Mouse (Mus musculus) urinary bladder, postnatal 4 days (tissue): Measurements from ENCODE around the gene Kalrn.

Source experiments
- DNase-seq, 2 experiments: peaks; one replicate each; pipeline ENCODE4 v3.0.0; 2021 to 2022; ENCODE audit warnings: low spot score in 2 of 2

Gene Kalrn

GRCm38 (mm10) chr16:33988358-33989012 is 584.8 kb downstream of the Kalrn start:
- no peak for DNase-seq

DNA sequence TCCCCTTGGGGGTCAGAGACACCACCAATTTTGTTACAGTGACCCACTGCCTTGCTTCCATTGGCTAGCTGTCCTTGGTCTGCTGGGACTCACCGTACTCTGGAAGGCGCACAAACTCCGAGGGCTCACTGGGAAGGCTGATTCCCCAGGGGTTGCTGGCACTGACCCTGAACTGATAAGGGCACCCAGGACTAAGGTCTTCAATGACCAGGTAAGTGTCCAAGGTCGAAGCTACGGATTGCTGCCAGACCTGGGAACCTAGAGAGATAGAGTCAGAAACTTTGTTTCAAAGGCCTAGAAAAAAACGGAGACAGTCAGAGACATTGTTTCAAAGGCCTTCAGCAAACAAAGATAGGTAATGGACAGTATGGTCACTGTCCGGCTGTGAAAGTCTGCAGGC is 586.3 kb downstream of the Kalrn start:
- DNase-seq = no peak

- DNase-seq = no peak
Observed at GRCm38 (mm10) chr16:33985372-33985771, 588.0 kb downstream of the Kalrn start.

GRCm38 (mm10) chr16:33983712-33984111 is 589.6 kb downstream of the Kalrn start:
- no peak for DNase-seq

GRCm38 (mm10) chr16:33979855-33980254 is 593.5 kb downstream of the Kalrn start:
- DNase-seq = no peak

DNA sequence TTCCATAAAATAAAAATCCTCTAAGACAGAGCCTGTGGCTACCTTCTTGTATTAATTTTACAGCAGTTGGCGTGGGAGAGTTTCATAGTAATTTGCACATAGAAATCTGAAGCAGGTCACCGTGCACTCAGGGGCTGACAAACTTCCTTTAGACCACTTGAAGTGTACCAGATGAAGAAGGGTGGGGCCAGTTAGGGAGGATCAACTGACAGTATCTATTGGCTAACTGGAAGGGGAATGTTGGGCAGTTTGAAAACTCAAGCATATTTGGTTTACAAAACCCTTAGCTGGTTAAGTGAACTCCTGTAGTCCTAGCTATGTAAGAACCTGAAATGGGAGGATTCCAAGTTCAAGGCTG is 606.1 kb downstream of the Kalrn start:
- no peak for DNase-seq

- DNase-seq = peak; percentile 80 to 85
Observed at GRCm38 (mm10) chr16:33966538-33967282, 606.6 kb downstream of the Kalrn start, which contains the start of gene Umps. Umps (minus strand) TSS chr16:33967038.

GRCm38 (mm10) chr16:33965878-33966537 is 607.3 kb downstream of the Kalrn start:
- no peak for DNase-seq

DNA sequence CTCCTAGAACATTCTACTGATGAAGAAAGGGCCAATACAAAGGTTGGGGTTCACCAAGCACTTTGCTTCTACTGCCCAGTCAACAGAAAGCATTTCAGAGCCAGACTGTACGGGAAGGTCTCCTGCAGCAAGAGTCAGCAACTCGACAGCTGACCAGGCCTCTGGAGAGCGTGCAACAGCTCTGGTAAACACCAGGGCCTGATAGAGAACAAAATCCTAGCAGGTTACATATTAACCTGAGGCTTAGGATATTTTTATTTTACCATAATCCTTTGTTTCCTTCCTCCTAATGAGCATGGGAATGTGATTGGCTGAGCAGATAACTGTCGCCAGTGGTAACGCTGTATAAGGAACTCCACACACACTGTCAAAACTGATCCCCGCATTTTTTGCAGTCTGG is 609.8 kb downstream of the Kalrn start:
- DNase-seq = no peak

DNA sequence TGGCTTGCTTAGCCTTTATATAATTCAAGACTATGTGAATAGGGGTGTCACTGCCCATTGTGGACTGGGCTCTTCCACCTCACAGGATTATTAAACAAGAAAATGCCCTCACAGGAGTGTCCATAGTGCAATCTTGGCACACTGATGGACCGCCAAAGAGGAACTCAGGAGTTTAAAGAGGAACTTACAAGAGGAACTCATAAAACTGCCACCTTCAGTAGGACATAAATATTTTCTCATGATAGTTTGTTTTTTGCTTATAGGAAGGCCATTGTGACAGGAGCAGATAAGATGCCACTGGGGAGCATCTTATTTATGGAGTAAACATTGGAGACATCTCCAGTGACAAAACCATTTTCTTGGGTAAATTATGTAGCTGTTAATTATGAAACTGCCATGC is 618.5 kb downstream of the Kalrn start:
- DNase-seq = no peak

DNA sequence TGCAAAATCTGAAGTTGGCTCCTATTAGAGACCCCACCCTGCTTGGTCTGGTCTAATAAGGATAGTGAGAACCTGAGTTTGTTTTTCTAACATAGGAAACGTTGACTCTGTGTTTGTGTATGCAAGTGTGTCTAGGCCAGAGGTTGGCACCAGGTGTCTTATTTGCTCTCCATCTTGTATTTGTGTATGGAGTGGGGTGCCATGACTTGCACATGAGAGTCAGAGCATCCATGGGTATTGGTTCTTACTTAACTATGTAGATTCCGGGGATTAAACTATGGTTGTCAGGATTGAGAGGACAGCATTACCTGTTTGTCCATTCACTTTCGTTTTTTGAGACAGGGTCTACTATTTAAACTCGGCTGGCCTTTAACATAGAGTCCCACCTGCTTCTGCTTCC is 620.3 kb downstream of the Kalrn start:
- no peak for DNase-seq

- peak; percentile 68 to 87 for DNase-seq
Observed at GRCm38 (mm10) chr16:33950830-33951229, 622.5 kb downstream of the Kalrn start.

GRCm38 (mm10) chr16:33950386-33950785 is 622.9 kb downstream of the Kalrn start:
- DNase-seq = no peak

GRCm38 (mm10) chr16:33947664-33948571 is 625.4 kb downstream of the Kalrn start:
- DNase-seq = no peak

DNA sequence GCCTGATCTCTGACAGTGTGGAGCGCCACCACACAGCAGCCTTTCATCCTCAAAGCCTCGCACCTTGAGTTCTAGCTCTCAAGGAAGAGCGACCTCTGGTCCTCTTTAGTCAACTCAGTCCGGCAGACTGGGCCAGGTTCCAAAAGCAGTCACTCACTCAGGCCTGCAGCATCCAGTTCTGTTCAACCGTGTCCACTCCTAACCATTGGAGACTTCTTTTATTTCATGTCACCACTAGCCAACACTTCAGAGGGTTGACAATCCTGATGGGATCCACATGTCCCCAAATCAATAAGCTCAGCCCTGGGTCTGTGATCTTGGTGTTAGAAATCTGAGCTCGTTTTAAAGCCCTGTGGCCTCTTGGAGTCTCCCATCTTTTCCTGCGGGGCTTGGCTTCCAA is 627.3 kb downstream of the Kalrn start:
- no peak for DNase-seq

DNA sequence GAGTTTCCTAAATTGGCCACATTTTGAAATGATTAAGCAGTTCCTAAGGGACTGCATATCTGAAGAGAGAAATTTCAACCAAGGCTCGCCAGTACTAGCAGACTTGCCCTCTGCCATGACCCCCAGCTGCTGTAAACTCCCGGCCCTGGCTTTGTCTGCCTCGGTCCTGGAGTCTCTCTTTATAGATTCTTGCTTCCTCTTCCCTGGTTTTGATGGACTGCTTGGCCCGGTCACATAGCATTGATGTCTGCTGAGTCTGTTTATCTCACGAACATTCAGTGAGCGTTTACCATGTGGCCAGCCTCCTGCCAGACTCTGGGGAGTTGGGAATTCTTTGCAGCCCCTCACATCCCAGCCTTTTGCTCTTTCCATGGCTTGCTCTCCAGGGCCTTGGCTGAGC is 628.6 kb downstream of the Kalrn start:
- no peak for DNase-seq

GRCm38 (mm10) chr16:33944126-33944525 is 629.2 kb downstream of the Kalrn start:
- DNase-seq = no peak

DNA sequence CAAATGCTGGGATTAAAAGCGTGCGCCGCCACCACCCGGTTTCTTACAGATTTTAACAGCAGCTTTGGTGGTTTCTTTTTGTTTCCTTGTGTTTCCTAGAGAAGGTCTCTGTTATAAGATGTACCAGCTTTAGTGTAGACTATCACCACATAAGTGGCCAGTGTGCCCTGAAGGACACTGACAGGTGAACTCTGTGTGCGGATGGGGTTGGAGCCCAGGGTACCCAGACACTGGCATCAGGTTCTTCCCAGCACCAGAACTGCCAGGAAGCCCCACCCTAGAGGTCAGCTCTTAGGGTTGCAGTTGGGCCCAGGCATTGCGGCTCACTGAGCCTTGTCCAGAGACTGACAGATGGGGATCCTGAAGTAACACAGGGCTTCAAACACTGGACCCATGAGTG is 629.9 kb downstream of the Kalrn start:
- no peak for DNase-seq

GRCm38 (mm10) chr16:33942341-33942740 is 631.0 kb downstream of the Kalrn start:
- DNase-seq = peak in 1 of 2 experiments; percentile 37

GRCm38 (mm10) chr16:33941271-33941781 is 632.0 kb downstream of the Kalrn start:
- peak in 1 of 2 experiments; percentile 60 for DNase-seq

GRCm38 (mm10) chr16:33940095-33940494 is 633.2 kb downstream of the Kalrn start:
- no peak for DNase-seq

DNA sequence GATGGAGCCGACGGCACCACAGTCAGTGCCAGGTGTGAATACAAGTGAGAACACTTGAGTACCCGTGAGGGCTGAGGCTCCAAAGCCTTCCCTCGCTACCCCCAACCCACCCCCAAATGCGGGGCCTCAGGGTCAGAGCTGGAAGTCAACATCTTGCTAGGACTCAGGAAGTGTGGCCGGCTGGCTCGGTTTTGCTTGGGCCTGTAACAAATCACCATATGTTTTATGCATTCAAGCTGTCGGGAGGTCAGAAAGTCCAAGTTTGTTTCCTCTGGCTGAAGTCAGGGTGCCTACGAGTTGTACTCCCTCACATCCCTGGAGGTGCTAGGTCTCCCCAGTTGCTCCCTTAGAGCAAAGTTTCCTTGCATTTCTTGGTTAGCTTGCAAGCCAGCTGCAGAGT is 633.7 kb downstream of the Kalrn start:
- no peak for DNase-seq
